8 mouse cellular contexts compared by ENCODE assay signal in genomic region chr4:45407001-45407702, GRCm38 (mm10). TPM values are rescaled to one million over a fixed set of nuclear protein-coding genes. Genes with fewer than 3 reads are reported as not detected.
A peak's percentile ranks its signal among the peaks of the same experiment; 100 is the strongest.
DNase-seq lines count a peak whose midpoint lies in the region; ATAC-seq and TF ChIP-seq lines count a peak whose summit lies in the region.

No protein-coding gene starts in this region.

- DNase-seq in kidney, postnatal 36 days: no peak
- DNase-seq in intestine, embryonic 14.5 days (ENCODE audit: low spot score): no peak
- no peak for DNase-seq in retina, embryonic 14.5 days (ENCODE audit: low spot score)
- no peak for DNase-seq in cerebellum, postnatal 36 days

- peak overlapping the region; percentile 98; the same call in 1 of the 2 replicates for H3K4me3 ChIP-seq in kidney, embryonic 14.5 days (ENCODE audit: low read length)
- H3K4me3 ChIP-seq in cortical plate, adult 2 months (ENCODE audit: insufficient read depth, low read length): peak overlapping the region; percentile 52; the same call in 1 of the 2 replicates
- peak overlapping the region; percentile 82 for H3K4me3 ChIP-seq in intestine, embryonic 14.5 days (ENCODE audit: low read depth, low read length)
- H3K4me3 ChIP-seq in midbrain, embryonic 16.5 days (ENCODE audit: low read depth, low read length): peak overlapping the region; percentile 58

- H3K27me3 ChIP-seq in kidney, embryonic 14.5 days (ENCODE audit: control insufficient read depth, insufficient read depth, low read length): no peaks in the 10 kb centered on the region
- no peaks in the 10 kb centered on the region for H3K27me3 ChIP-seq in intestine, embryonic 14.5 days (replicated peaks; ENCODE audit: control insufficient read depth, insufficient read depth, low read length)
- H3K27me3 ChIP-seq in midbrain, embryonic 16.5 days (ENCODE audit: control insufficient read depth, insufficient read depth, low read depth, low read length): no peaks in the 10 kb centered on the region

- peak overlapping the region; percentile 98; the same call in 1 of the 2 replicates for H3K9ac ChIP-seq in kidney, embryonic 14.5 days (ENCODE audit: low read depth, low read length)
- peak overlapping the region; percentile 96 for H3K9ac ChIP-seq in intestine, embryonic 14.5 days (ENCODE audit: low read length)
- H3K9ac ChIP-seq in midbrain, embryonic 16.5 days (ENCODE audit: low read depth, low read length): peak overlapping the region; percentile 79

- H3K9me3 ChIP-seq in kidney, embryonic 14.5 days (ENCODE audit: control insufficient read depth, low read length): no peaks in the 10 kb centered on the region
- no peaks in the 10 kb centered on the region for H3K9me3 ChIP-seq in intestine, embryonic 14.5 days (ENCODE audit: control insufficient read depth, low read length)
- H3K9me3 ChIP-seq in midbrain, embryonic 16.5 days (replicated peaks; ENCODE audit: control insufficient read depth, low read length, poor library complexity, severe bottlenecking): no peaks in the 10 kb centered on the region

- 48% methylated on average over 5 of the region's 5 CpGs for WGBS in kidney, embryonic 14.5 days
- 54% methylated on average over 5 of the region's 5 CpGs for WGBS in intestine, embryonic 14.5 days
- WGBS in midbrain, embryonic 16.5 days: 60% methylated on average over 5 of the region's 5 CpGs

- peaks cover 14% of the 10 kb centered on the region; the same call in 1 of the 2 replicates for H3K4me1 ChIP-seq in kidney, embryonic 14.5 days (ENCODE audit: control insufficient read depth, insufficient read depth, low read length)
- H3K4me1 ChIP-seq in cortical plate, adult 2 months (ENCODE audit: control insufficient read depth, insufficient read depth, low read length): peaks cover 4% of the 10 kb centered on the region
- H3K4me1 ChIP-seq in intestine, embryonic 14.5 days (replicated peaks; ENCODE audit: control insufficient read depth, insufficient read depth, low read length): peaks cover 25% of the 10 kb centered on the region
- peaks cover 24% of the 10 kb centered on the region for H3K4me1 ChIP-seq in midbrain, embryonic 16.5 days (ENCODE audit: control insufficient read depth, insufficient read depth, low read length)

- TF ChIP-seq POLR2A in cortical plate, adult 2 months (IDR thresholded peaks at IDR 0.05; ENCODE audit: extremely low read depth, insufficient read depth, low read length): no peak

- H3K27ac ChIP-seq in kidney, embryonic 14.5 days (ENCODE audit: low read depth, low read length): no peak overlapping the region
- H3K27ac ChIP-seq in cortical plate, adult 2 months (ENCODE audit: insufficient read depth, low read length): no peak overlapping the region
- no peak overlapping the region for H3K27ac ChIP-seq in intestine, embryonic 14.5 days (ENCODE audit: low read depth)
- peak overlapping the region; percentile 83; the same call in 1 of the 2 replicates for H3K27ac ChIP-seq in midbrain, embryonic 16.5 days (ENCODE audit: low read length)

- H3K36me3 ChIP-seq in kidney, embryonic 14.5 days (ENCODE audit: control insufficient read depth, insufficient read depth, low read length): peaks cover 23% of the 10 kb centered on the region
- peaks cover 25% of the 10 kb centered on the region for H3K36me3 ChIP-seq in intestine, embryonic 14.5 days (ENCODE audit: control insufficient read depth, insufficient read depth, low read length)
- H3K36me3 ChIP-seq in midbrain, embryonic 16.5 days (ENCODE audit: control insufficient read depth, insufficient read depth, low read length): 0 out of 2 replicates have a peak, but pooled peaks cover 6% of the 10 kb centered on the region

- ATAC-seq in kidney, embryonic 14.5 days (ENCODE audit: low FRiP score, low TSS enrichment): no peak
- ATAC-seq in intestine, embryonic 14.5 days (replicated peaks; ENCODE audit: low FRiP score, low TSS enrichment, low read depth): no peak
- no peak for ATAC-seq in midbrain, embryonic 16.5 days
- ATAC-seq in granulocyte monocyte progenitor cell, adult 5-6 weeks (replicated peaks; ENCODE audit: poor library complexity, severe bottlenecking): no peak

- TF ChIP-seq CTCF in cortical plate, adult 2 months (IDR thresholded peaks at IDR 0.05; ENCODE audit: extremely low read depth, insufficient read depth, low read length): no peak

- H3K4me2 ChIP-seq in kidney, embryonic 14.5 days (replicated peaks; ENCODE audit: low read depth, low read length): peak overlapping the region; percentile 90
- H3K4me2 ChIP-seq in intestine, embryonic 14.5 days (ENCODE audit: low read length): peak overlapping the region; percentile 95
- peak overlapping the region; percentile 92 for H3K4me2 ChIP-seq in midbrain, embryonic 16.5 days (ENCODE audit: low read length)

RNA-seq across cellular contexts. Expression of gene Slc25a51, which starts 1.4 kb away (rescaled TPM):
- polyA plus RNA-seq in kidney, embryonic 14.5 days (2014; fragmentation: Nextera tagmentation; extraction: Ambion mirVana): 52.4 and 71.6 TPM in 2 replicates
- polyA plus RNA-seq in cortical plate, adult 2 months (2012; rRNA removed): 98.9 and 105 TPM in 2 replicates
- polyA plus RNA-seq in intestine, embryonic 14.5 days (2014; fragmentation: Nextera tagmentation; extraction: Ambion mirVana): 46.7 and 67.0 TPM in 2 replicates
- 70.6 and 72.5 TPM in 2 replicates for polyA plus RNA-seq in midbrain, embryonic 16.5 days (2015; fragmentation: Nextera tagmentation; extraction: Ambion mirVana)
- 40.3 and 49.4 TPM in 2 replicates for total RNA-seq in granulocyte monocyte progenitor cell, adult 5-6 weeks (2014; fragmentation: Nextera tagmentation)
- 32.4 and 37.1 TPM in 2 replicates for total RNA-seq in granulocyte monocyte progenitor cell, adult 5-6 weeks (2017)
